Mouse (Mus musculus) left cerebral cortex, postnatal 36 days (tissue): Measurements from ENCODE around the gene Plod1. TPM values are rescaled to one million over a fixed set of nuclear protein-coding genes. Genes with fewer than 3 reads are reported as not detected.
A peak's percentile ranks its signal among the peaks of the same experiment; 100 is the strongest.

ENCODE experiments used
- DNase-seq, 2 experiments: peaks; one replicate each; pipeline ENCODE4 v3.0.0; 2021 to 2022; ENCODE audit warnings: low spot score in 2 of 2, mixed read lengths in 1 of 2
- intact Hi-C: fragments of 180-260 bp; cut with DNase I; formaldehyde crosslinking; loops from one replicate; pipeline ENCODE4 v1.15.1; 2025
- total RNA-seq, 2 experiments: library from RNA; stranded (reverse); gene quantifications; 2 replicates each; pipeline ENCODE4 v1.2.3; 2021

Plod1 gene
- 10 to 100 TPM; 15.7 to 16.5 TPM for total RNA-seq

GRCm38 (mm10) chr4:147936331-147936954 is at the start of gene Plod1:
Gene Plod1 (minus strand): TSS chr4:147936767.
- intact Hi-C loops = no loop called here
- DNase-seq = peak; percentile 70 to 72

GRCm38 (mm10) chr4:147985205-147986132 is 48.9 kb upstream of the Plod1 start, which contains the start of gene Nppb:
Gene Nppb (plus strand): TSS chr4:147985788.
- intact Hi-C loops = no loop called here

GRCm38 (mm10) chr4:147979441-147979860 is 42.9 kb upstream of the Plod1 start:
- no peak for DNase-seq
- intact Hi-C loops = no loop called here

More at GRCm38 (mm10) chr4:147985205-147986132, 48.9 kb upstream of the Plod1 start, which contains the start of gene Nppb:
- DNase-seq = no peak

GRCm38 (mm10) chr4:147978391-147978790 is 41.8 kb upstream of the Plod1 start:
- intact Hi-C loops = no loop called here
- DNase-seq = no peak

GRCm38 (mm10) chr4:147977726-147978125 is 41.2 kb upstream of the Plod1 start:
- intact Hi-C loops = no loop called here
- no peak for DNase-seq

- DNase-seq = no peak
- intact Hi-C loops = no loop called here
Observed at GRCm38 (mm10) chr4:147976237-147976636, 39.7 kb upstream of the Plod1 start.

GRCm38 (mm10) chr4:147969337-147969736 is 32.8 kb upstream of the Plod1 start:
- intact Hi-C loops = no loop called here
- DNase-seq = no peak

- DNase-seq = no peak
- intact Hi-C loops = no loop called here
Observed at GRCm38 (mm10) chr4:147968816-147969215, 32.2 kb upstream of the Plod1 start.

- intact Hi-C loops = no loop called here
- no peak for DNase-seq
Observed at GRCm38 (mm10) chr4:147965712-147966111, 29.1 kb upstream of the Plod1 start.

GRCm38 (mm10) chr4:147963623-147964022 is 27.1 kb upstream of the Plod1 start:
- intact Hi-C loops = no loop called here
- DNase-seq = no peak

GRCm38 (mm10) chr4:147962781-147963180 is 26.2 kb upstream of the Plod1 start:
- DNase-seq = no peak
- intact Hi-C loops = no loop called here

- intact Hi-C loops = no loop called here
- peak; percentile 28 to 45 for DNase-seq
Observed at GRCm38 (mm10) chr4:147959881-147960831, 23.6 kb upstream of the Plod1 start.

GRCm38 (mm10) chr4:147957141-147957540 is 20.6 kb upstream of the Plod1 start:
- DNase-seq = no peak
- intact Hi-C loops = no loop called here

GRCm38 (mm10) chr4:147953590-147953989 is 17.0 kb upstream of the Plod1 start:
- intact Hi-C loops = loop anchor here (2.0 kb wide), 1 partner anchor 55 kb away; no protein-coding TSS in a partner anchor
- no peak for DNase-seq

GRCm38 (mm10) chr4:147947511-147947910 is 10.9 kb upstream of the Plod1 start:
- no peak for DNase-seq
- intact Hi-C loops = no loop called here

- intact Hi-C loops = no loop called here
- no peak for DNase-seq
Observed at GRCm38 (mm10) chr4:147943005-147943404, 6.4 kb upstream of the Plod1 start.

GRCm38 (mm10) chr4:147941045-147942020 is 4.8 kb upstream of the Plod1 start:
- intact Hi-C loops = no loop called here
- no peak for DNase-seq

GRCm38 (mm10) chr4:147940576-147941044 is 4.0 kb upstream of the Plod1 start, which contains the start of gene 2510039O18Rik:
Gene 2510039O18Rik (plus strand): TSS chr4:147940895.
- intact Hi-C loops = no loop called here
- peak; percentile 82 to 86 for DNase-seq
